Mouse (Mus musculus) adrenal gland, adult 8-10 months (tissue): Measurements from ENCODE around the gene Tbrg4. TPM values are rescaled to one million over a fixed set of nuclear protein-coding genes. Genes with fewer than 3 reads are reported as not detected.

ENCODE experiments used
- DNase-seq: peaks from one replicate; pipeline ENCODE4 v3.0.0; 2022
- total RNA-seq, 4 experiments: library from RNA; stranded (reverse); gene quantifications; 2 replicates each; pipeline ENCODE4 v1.2.4; 2022

The Tbrg4 gene
- total RNA-seq, 4 experiments from 2014 or later: 49.3 to 68.1 (median 60.4) TPM

DNA sequence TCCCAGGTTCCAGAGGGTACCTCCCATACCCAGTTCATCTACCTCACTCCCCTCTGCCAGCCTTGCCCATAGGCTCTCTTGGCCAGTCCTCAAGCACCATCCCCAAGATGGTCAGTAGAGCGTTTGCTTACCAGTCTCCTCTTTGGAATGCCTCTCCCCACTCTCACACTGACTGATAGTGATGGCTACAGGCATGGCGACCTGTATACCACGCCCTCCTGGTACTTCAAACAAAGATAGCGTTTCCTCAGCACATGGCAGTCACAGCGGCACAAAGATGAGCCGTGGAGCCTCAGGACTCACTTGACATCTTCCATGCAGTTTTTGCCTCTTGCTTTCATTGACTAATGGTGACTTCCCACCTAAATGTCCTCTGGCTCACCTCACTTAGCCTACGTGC, 36.0 kb downstream of the Tbrg4 start:
- no peak for DNase-seq

DNA sequence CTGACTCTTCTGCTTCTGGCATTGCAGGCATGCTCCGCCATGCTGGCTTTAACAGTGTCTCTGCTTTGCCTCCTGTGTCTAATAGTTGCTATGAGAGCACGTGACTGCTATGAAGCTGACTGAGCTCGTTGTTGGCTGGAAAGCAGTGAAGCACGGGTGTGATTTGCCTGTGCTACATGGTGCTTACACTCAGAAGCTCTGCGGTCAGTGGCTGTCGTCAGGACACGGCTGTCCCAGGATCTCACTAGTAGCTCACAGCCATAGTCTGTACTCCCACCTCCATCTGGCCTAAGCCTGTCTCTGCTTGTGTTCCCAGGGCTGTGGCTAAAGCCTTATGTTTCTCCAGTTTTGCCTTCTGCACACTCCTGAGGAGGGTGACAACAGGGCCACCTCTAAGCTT, 37.6 kb downstream of the Tbrg4 start:
- no peak for DNase-seq

DNA sequence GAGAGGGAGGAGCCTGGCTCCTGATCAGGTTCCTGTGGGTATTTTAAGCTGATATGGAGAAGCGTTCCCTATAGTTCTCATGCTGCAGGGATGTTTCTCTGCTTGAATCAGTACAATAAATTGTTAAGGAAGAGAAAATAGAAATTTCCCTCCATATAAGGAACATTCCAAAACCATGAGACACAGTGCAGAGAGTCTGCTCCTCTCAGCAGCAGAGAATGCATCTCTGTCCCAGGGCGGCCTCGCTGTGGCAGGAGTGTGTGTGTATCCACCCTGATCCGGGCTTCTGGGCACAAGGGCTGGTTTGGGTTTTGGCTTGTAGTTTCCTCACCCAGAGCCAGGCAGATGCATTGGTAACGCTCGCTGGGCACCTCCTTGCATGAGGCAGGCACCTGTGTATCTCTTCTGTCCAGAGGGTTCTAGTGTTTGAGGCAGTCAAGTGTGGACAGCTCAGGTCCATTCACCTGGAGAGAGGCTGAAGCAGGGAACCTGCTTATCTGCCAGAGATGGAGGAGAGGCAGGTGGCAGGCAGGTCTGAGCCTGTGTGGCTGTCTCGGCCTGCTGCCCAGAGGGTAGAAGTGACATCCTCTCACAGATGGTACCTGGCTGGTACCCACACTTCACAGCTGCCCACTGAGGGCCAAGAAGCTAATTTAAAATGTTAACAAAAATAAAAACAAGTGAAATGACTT, 38.5 kb downstream of the Tbrg4 start:
- DNase-seq: no peak

DNA sequence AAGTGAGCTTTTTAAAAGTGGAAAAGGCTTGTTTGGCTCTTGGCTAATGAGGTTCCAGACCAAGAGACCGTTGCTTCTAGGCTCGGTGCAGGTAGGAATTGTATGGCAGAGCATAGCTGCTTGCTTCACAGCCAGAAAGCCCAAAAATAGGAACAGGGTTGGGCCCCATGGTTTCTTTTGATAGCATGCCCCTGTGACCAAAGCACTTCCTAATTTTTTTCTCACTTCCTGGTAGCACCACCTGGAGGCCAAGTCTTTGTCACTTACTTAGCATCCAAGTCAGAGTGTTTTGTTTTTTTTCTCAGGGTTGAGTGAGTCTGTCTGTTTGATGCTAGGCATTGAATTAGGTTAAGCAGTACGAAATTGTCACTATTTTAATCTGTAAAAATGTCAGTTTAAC, 39.2 kb downstream of the Tbrg4 start:
- no peak for DNase-seq

DNA sequence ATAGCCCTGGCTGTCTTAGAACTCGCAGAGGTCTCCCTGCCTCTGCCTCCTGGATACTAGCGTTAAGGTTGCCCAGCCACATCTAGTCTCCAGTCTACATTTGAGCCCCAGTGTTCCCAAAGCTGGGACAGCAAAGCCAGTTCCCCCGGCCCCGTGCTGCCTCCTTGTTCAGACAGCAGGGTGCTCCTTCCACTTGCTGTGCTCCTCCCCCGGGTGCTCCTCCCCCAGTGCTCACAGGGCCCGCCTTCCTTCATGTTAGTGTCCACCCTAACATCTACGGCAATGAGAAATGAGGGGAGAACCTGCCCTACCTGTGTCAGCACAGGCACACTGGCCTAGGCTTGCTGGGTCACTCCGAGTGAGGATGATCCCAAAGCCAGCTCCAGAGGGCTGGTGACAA, 40.1 kb downstream of the Tbrg4 start:
- DNase-seq: no peak

DNA sequence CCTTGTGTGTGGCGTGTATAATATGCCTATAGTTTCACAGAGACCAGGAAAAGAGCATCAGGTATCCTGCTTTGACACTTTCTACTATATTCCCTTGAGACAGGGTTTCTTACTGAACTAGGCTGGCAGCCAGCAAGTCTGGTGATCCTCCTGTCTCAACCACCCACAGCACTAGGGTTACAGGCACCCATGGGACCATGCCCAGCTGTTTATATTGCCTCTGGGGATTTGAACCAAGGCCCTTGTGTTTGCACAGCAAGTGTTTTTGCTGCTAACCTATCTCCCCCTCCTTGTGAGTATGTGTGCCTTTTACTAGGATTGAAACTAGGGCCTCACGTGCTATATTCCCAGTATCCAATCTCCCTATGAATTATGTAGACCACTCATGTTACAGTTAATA, 44.3 kb downstream of the Tbrg4 start:
- no peak for DNase-seq

DNA sequence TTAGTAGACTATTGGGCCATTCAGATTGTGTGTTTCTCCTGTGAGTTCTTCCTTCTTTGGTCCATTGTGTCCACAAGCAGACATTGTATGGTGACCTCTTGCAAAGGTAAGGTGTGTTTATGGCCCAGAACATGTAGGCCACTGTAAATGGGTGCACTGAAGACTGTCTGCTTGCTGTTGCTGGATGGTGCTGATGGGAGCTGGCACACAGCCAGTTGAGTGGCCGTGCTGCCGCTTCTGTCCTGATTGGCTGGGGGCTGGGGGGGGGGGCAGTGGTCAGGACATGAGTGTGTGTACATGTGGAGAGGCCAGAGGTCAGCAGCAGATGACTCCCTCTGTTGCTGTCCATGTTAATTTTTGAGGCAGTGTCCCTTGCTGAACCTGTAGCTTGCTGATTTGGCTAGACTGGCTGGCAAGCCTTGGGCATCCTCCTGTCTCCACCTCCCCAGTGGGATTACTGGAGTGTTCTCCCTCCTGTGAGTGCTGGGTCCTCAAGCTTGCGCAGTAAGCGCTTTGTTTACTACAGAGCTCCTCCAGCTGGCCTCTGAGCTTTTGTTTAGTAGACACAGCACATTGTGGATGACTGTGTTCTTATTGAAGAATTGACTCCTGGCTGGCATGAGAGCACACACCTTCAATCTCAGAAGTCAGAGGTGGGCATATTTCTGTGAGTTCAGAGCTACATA, 45.7 kb downstream of the Tbrg4 start:
- DNase-seq: no peak

DNA sequence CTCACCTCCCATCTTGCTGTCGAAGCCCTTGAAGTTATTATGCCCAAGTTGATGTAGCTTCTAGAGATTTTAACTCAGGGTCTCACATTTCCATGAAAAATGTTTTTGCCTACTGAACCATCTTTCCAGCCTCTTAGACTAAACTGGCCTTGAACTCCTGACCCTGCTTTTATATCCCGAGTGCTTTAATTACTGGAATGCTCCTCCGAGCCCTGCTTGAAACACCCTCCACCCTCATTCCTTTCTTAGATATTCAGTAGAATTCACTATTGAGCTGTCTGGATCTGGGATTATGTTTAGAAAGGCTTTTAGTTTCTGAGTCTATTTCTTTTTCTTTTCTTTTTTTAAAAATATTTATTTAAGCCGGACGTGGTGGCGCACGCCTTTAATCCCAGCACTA, 46.5 kb downstream of the Tbrg4 start:
- no peak for DNase-seq

DNA sequence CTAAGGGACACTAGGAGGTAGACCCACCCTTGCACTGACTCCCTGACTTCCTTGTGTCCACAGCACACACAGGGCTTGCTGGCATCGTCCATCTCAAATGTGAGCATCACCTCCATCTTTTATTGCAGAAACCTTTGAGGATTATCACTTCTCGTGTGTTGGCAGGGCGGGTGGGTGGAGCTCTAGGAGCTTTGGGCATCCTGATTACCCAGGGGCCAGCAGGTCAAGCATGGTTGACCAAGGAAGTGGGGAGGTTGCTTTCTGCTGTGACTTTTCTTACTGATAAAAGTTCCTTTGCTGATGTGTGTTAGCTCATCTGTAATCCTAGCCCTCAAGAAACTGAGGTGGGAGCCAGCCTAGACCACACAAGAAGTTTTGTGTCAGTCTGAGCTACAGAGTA, 49.7 kb downstream of the Tbrg4 start:
- no peak for DNase-seq

DNA sequence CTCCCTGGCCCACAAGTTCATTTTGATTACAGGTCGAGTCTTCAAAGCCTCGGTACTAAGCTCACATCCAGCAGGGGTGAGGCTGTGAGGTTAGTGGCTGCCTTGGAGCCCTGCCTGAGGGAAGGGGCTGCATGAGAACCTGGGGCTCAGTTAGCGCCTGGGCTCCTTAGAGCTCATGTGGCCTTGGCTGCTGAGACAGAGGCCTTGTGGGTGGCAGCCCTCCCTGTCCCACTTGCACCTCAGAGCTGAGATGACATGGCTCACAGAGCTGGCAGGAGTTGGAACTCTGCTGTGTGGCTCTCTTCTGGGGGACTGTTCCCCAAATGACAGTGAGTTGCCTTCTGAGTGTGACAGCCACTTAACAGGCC, 56.5 kb downstream of the Tbrg4 start:
- DNase-seq: peak; percentile 31

DNA sequence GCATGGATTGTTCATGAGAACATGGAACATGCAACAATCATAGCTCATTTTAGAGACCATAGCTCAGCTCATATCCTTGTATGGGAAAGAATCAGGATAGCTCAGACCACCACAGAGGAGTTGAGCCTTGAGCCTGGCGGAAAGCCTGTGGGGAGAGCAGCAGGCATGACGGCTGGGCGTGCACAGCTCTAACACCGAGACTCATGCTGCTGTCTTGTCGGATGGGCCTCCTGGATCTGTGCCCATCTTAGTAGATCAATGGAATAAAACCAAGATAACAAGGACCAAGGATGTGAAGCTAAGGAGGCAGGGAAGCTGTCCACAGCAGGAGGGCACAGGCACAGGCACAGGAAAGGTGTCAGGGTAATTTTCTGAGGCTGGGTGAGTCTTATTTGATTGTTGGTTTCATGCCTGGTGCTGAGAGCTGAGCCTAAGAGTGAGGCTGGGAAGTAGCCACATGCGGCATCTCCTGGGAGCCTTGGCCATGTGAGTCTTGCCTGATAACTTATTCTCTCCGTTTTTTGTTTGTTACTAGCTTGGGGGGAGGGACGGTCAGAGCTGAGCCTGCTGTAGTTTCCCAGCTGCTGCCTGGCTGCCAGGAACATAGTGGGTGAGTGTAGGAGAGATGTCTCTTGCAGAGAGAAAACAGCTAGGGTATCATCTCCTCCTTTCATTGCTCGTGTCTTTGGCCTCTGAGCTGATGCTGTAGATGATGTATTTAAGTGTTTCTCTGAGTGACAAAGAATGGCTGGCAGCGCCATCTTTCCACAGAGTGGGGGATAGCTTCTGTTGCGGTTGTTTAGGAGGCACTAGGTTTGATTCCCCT, 57.1 kb downstream of the Tbrg4 start:
- DNase-seq: no peak

DNA sequence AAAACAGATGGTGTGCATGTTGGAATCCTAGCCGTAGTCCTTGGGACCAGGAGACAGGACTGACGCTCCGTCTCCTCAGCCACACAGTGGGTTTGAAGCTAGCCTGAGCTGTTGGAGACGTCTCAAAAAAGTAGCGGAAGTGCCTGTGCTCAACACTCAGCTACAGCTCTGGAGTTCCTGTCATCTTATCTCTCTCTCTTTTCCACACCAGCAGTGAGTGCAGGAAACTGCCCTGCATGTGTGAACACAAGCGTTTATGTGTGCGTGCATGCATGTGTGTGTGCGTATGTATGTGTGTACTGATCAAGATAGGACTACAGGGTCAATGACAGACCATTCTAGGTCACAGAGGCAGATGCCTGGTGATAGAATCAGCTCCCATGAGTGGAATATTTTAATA, 57.9 kb downstream of the Tbrg4 start:
- no peak for DNase-seq

DNA sequence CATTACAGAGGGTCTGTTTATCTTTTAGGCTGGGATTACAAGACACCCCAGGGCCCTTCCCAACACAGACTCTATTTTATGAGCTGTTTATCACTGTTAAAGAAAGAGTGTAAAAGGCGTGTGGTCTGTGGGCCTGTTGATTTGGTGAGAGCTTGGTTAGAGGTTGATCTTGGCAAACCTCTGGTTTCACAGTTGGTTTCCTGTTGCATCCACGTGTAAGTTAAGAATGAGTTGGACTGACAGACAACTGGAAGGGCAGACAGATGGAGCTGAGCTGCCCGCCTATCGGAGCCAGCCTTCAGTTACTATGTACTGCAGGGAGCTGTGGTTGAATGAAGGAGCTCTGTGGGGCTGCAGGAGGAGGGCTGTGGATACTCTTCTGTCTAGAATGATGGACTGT, 59.4 kb downstream of the Tbrg4 start:
- no peak for DNase-seq

Other genes with a start within 250 kb of the Tbrg4 start
- 10 to 100 TPM; 51.9 to 66.8 (median 59.9) TPM for gene Zmiz2, start 237.0 kb downstream of the Tbrg4 start, total RNA-seq
- 1,000 to 10,000 TPM; 1,457 to 1,759 (median 1,529) TPM for gene Ppia, start 210.6 kb downstream of the Tbrg4 start, total RNA-seq
- gene H2afv, start 181.6 kb downstream of the Tbrg4 start, total RNA-seq: 10 to 100 TPM; 68.9 to 84.3 (median 80.5) TPM
- gene Purb, start 150.2 kb downstream of the Tbrg4 start, total RNA-seq: 10 to 100 TPM; 54.2 to 62.0 (median 60.9) TPM
- 1 to 10 TPM; 2.1 to 4.8 (median 3.4) TPM for gene Myo1g, start 105.1 kb downstream of the Tbrg4 start, total RNA-seq
- 10 to 100 TPM; 35.8 to 40.8 (median 40.5) TPM for gene Ccm2, start 79.2 kb downstream of the Tbrg4 start, total RNA-seq
- 1 to 10 TPM; 1.2 to 2.8 (median 1.8) TPM for gene Nacad, start 20.0 kb downstream of the Tbrg4 start, total RNA-seq
- gene Wap, start 12.6 kb upstream of the Tbrg4 start, total RNA-seq: not detected
- gene Ramp3, start 32.5 kb upstream of the Tbrg4 start, total RNA-seq: 10 to 100 TPM; 15.8 to 20.8 (median 19.9) TPM
- gene Gm11983, start 211.6 kb upstream of the Tbrg4 start, total RNA-seq: not detected